Mouse (Mus musculus): ENCODE results near the gene Noto.

The Noto gene

GRCm38 (mm10) chr6:85478416-85478815 lies 54.7 kb downstream of the Noto start:
- no peak for DNase-seq

All from B cell, adult 2 months (primary cell).